Mouse (Mus musculus) hindbrain, embryonic 10.5 days (tissue): ENCODE results near the gene Psen2. TPM values are rescaled to one million over a fixed set of nuclear protein-coding genes. Genes with fewer than 3 reads are reported as not detected.
A peak's percentile ranks its signal among the peaks of the same experiment; 100 is the strongest.

Experiments used
- DNase-seq: peaks from one replicate; pipeline ENCODE4 v3.0.0-alpha.2; 2017; ENCODE audit warnings: low spot score
- H3K27ac ChIP-seq: fragments of 300-500 bp; sonication (generic); 2 replicates; pipeline ENCODE4 v1.5.1; 2016; ENCODE audit warnings: mild to moderate bottlenecking, moderate library complexity
- H3K27me3 ChIP-seq: fragments of 300-500 bp; sonication (generic); 2 replicates; pipeline ENCODE4 v1.6.1; 2016; ENCODE audit warnings: mild to moderate bottlenecking; ENCODE audit not compliant: poor library complexity, insufficient read depth, severe bottlenecking
- H3K36me3 ChIP-seq: fragments of 300-500 bp; sonication (generic); 2 replicates; pipeline ENCODE4 v1.6.1; 2016; ENCODE audit warnings: mild to moderate bottlenecking, moderate library complexity
- H3K4me1 ChIP-seq: fragments of 300-500 bp; sonication (generic); replicated peaks from 2 replicates; pipeline ENCODE4 v1.6.1; 2016; ENCODE audit warnings: mild to moderate bottlenecking
- H3K4me3 ChIP-seq: fragments of 300-500 bp; sonication (generic); 2 replicates; pipeline ENCODE4 v1.5.1; 2016; ENCODE audit warnings: mild to moderate bottlenecking, moderate library complexity
- H3K9me3 ChIP-seq: fragments of 300-500 bp; sonication (generic); 2 replicates; pipeline ENCODE4 v1.6.1; 2016; ENCODE audit warnings: mild to moderate bottlenecking, moderate library complexity
- WGBS: fragments of 180-500 bp; shearing (Covaris S2); methylation state at CpG from one replicate; pipeline ENCODE4 v1.1.7; 2016; 5-methylcytosine and 5-hydroxymethylcytosine counted together
- polyA plus RNA-seq: library from polyadenylated mRNA; unstranded; fragments of >200 nt; fragmentation: Nextera tagmentation; extraction: Ambion mirVana; gene quantifications from 2 replicates; pipeline ENCODE4 v1.2.1, GENCODE M21; 2016

Gene Psen2
- 6.8 and 8.3 TPM in 2 replicates for polyA plus RNA-seq

DNA sequence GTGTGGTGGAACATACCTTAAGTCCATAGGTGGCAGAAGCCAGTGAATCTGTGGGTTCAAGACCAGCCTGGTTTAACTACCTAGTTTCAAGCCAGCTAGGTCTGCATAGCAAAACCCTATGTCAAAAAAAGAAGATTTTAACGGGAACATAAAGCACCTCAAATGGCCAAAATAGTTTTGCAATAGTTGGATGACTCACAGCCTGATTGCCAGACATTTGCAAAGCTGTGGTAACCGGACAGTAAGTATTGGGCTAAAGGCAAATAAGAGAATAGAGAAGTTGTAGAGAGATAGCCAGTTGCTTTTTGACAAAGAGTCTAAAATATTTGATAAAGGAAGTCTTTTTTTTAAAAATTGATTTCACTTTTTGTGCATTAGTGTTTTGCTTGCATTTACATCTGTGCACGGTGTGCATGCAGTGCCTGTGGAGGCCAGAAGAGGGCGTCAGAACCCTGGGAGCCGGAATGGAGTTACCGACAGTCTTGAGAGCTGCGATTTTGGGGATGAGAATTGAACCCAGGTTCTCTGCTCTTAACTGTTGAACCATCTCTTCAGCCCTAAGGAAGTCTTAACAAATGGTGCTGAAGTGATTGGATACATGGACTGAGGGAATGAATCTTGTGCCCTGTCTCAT, at the start of gene Psen2:
TSS of gene Psen2 (minus strand) at position 75 of the 634 bp plus-strand sequence.
- Histone ChIP-seq H3K4me1 (peaks cover 9% of the 10 kb centered on the region), H3K36me3 (no peaks in the 10 kb centered on the region), H3K4me3 (no peak within 1 kb of the TSS), H3K27ac (no peak within 1 kb of the TSS), H3K9me3 (no peaks in the 10 kb centered on the region), H3K27me3 (peaks cover 22% of the 10 kb centered on the region)
- peak; percentile 31 for DNase-seq
- WGBS: 20% methylated on average over 7 of the region's 7 CpGs

DNA sequence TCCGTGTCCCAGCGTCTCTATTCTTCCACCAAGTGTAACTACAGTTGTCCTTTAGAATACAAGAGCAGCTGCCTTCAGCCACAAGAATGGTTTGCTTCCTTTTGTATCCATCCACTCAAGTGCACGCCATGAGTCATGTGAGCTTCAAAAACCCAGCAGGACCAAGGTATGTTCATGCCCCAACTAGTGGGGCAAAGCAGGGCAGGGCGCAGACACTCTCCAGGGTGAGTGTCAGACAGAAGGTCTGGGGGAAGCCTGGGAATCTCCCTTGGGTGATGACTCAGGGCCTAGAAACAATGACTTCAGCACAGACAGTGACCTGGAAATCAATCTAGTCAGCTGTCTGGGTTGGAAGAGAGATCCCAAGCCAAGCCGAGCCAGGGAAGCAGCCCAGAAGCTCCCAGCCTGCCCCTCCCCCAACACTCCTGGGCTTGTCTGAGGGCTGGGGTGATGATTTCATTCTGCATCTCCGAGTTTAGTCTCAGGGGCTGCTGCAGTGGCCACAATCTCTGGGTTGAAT, 49.6 kb upstream of the Psen2 start:
- peak overlapping the region; percentile 78 for H3K27ac ChIP-seq
- H3K4me3 ChIP-seq: peak overlapping the region; percentile 49; the same call in 1 of the 2 replicates
- WGBS: 27% methylated on average over 6 of the region's 6 CpGs
- peaks cover 29% of the 10 kb centered on the region for H3K4me1 ChIP-seq
- H3K9me3 ChIP-seq: no peaks in the 10 kb centered on the region
- peak; percentile 64 for DNase-seq
- no peaks in the 10 kb centered on the region for H3K36me3 ChIP-seq
- peaks cover 7% of the 10 kb centered on the region; the same call in 1 of the 2 replicates for H3K27me3 ChIP-seq

DNA sequence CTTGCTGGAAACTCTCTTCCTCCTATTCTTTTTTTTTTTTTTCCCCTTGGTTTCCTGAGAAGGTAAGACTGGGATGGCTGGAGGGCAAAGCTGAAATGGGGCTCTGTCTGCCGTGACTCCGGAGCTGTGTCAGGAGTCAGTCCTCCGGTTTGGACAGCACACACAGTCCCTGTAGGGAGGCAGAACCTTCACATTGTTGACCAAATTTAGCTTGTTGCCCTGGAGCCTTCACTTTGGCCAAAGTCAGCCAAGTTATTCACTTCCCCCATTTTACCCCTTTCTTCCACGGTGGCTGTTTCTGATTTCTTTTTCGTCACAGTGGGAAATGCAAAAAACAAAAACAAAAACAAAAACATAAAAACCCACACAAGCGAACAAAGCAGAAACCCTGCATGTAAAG, 49.0 kb upstream of the Psen2 start:
- 44% methylated on average over 6 of the region's 6 CpGs for WGBS

DNA sequence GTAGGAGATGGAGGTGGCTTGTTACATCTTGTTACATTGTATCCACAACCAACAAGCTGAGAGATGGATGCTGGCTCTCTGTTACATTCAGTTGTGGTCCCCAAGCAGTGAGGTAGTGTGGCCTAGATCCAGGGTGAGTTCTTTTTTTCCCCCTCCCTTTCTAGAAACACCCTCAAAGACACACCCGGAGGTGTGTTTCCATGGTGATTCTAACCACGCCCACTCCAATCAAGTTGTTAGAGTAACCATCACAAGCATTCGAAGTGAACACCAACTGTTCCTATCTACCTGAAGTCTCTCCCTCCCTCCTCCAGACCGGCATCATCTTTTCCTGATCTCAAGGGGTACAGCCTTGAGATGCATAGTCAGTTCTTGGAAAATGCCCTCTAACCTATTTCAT, 45.7 kb upstream of the Psen2 start:
- Histone ChIP-seq H3K4me3 (no peak overlapping the region), H3K9me3 (no peaks in the 10 kb centered on the region), H3K4me1 (peaks cover 24% of the 10 kb centered on the region), H3K27ac (no peak overlapping the region), H3K27me3 (no peaks in the 10 kb centered on the region; the same call in 1 of the 2 replicates), H3K36me3 (no peaks in the 10 kb centered on the region)
- 75% methylated on average over 4 of the region's 4 CpGs for WGBS
- DNase-seq: no peak

More for the DNA sequence above, 49.0 kb upstream of the Psen2 start:
- Histone ChIP-seq H3K27me3 (peaks cover 7% of the 10 kb centered on the region; the same call in 1 of the 2 replicates), H3K27ac (peak overlapping the region; percentile 78), H3K9me3 (no peaks in the 10 kb centered on the region), H3K4me3 (peak overlapping the region; percentile 23; the same call in 1 of the 2 replicates), H3K36me3 (no peaks in the 10 kb centered on the region), H3K4me1 (peaks cover 29% of the 10 kb centered on the region)
- DNase-seq: no peak

DNA sequence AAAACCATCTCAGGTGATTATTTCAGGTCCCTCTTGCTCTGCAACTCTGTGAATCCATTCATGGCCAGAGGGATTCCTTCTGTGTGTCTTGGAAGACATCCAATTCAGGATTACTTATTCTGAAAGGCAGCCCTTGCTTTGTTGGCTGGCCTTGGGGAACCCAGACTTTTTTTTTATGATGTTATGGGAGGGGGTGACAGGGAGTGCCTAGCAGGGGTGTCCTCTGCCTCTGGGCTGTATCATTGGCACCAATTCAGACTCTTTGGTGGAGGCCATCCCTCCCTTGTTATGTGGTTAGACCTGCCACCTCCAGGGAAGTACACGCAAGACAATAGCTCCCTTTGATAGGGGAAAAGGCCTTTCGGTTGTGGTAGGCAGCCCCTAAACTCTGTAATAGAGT, 44.4 kb upstream of the Psen2 start:
- Histone ChIP-seq H3K4me3 (no peak overlapping the region), H3K4me1 (peaks cover 23% of the 10 kb centered on the region), H3K27ac (no peak overlapping the region), H3K9me3 (no peaks in the 10 kb centered on the region), H3K36me3 (no peaks in the 10 kb centered on the region), H3K27me3 (no peaks in the 10 kb centered on the region; the same call in 1 of the 2 replicates)
- 61% methylated on average over 2 of the region's 2 CpGs for WGBS
- no peak for DNase-seq

DNA sequence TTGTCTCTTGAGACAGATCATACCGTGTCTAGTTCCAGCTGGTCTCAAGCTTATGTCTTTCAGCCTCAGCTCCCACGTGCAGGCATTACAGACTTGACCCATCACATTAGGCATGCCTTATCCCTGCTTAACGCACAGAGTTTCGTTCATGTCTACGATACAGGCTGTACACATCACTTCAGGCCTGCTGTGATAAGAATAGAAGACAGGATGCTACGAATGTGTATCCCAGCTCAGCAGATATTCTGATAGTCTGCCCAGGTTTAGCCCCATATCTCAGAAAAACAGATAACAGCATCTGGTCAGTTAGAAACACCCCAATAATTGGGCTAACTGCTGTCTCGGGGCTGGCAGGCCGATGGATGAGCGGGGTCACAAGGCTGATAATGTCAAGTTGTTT, 43.7 kb upstream of the Psen2 start:
- Histone ChIP-seq H3K27ac (no peak overlapping the region), H3K4me3 (no peak overlapping the region), H3K9me3 (no peaks in the 10 kb centered on the region), H3K4me1 (peaks cover 23% of the 10 kb centered on the region), H3K27me3 (peaks cover 4% of the 10 kb centered on the region), H3K36me3 (no peaks in the 10 kb centered on the region)
- no peak for DNase-seq
- 88% methylated on average over 9 of the region's 9 CpGs for WGBS

DNA sequence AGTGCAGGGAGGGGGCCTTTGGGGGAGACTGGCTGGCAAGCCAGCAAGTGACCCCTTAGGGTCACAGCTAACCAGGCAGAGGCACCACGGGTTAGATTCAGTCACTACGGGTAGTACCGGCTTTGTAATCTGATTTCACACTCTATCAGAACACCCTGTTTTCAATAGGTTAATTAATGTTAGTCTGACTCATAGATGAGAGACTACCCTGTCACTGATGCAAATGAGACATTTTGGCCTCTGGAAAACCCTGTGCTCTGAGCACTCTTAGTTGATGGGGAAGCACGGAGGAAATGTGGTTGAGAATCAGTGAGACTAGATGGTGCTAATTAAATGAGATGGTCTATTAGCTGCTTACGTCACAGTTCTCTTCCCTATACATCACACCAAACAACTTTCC, 40.4 kb upstream of the Psen2 start:
- Histone ChIP-seq H3K27me3 (peaks cover 6% of the 10 kb centered on the region), H3K27ac (peak overlapping the region; percentile 64; the same call in 1 of the 2 replicates), H3K4me3 (no peak overlapping the region), H3K36me3 (no peaks in the 10 kb centered on the region), H3K9me3 (no peaks in the 10 kb centered on the region), H3K4me1 (peaks cover 25% of the 10 kb centered on the region)
- DNase-seq: no peak
- WGBS: 50% methylated on average over 5 of the region's 5 CpGs

DNA sequence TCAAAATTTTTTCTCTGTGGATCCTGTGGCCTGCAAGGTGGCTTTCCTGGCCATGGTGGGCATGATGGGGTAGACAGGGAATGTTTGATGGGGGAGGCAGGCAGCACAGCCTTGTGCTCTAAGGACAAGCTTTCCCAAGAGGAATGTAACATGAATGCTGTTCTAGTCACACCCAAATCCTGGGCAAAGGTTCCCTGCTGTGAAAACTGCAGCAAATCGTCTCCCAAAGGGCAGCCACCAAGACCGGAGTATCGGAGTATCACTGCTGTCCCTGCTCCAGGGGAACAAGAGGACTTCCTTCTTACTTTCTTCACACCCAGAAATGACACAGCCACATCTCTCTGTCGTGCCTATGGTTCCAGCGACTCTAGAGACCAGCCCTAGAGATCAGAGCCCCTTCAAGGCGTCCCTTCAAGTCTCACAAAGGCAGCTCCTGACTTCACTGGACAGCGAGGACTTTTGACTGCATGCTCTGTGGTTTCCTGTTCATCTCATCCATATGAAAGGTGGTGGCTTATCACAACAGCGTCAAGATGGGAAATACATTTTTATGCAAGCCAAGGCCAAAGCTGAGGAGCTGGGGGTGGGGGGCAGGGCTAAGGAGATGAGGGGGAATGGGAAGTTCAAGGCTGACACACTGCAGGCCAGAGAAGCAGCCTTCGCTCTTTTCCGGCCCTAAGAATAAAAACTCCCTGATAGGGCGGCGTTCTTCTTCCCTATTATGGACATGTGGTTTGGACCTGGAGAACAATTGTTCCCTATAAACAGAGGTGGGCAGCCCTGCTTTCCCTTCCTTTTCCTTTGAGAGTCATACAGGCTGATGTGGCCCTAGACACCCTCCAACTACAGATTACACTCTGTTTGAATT, 39.2 kb upstream of the Psen2 start:
- DNase-seq: no peak
- Histone ChIP-seq H3K27ac (peak overlapping the region; percentile 64), H3K9me3 (no peaks in the 10 kb centered on the region), H3K36me3 (no peaks in the 10 kb centered on the region), H3K27me3 (peaks cover 6% of the 10 kb centered on the region), H3K4me3 (no peak overlapping the region), H3K4me1 (peaks cover 32% of the 10 kb centered on the region)
- WGBS: 60% methylated on average over 12 of the region's 12 CpGs

DNA sequence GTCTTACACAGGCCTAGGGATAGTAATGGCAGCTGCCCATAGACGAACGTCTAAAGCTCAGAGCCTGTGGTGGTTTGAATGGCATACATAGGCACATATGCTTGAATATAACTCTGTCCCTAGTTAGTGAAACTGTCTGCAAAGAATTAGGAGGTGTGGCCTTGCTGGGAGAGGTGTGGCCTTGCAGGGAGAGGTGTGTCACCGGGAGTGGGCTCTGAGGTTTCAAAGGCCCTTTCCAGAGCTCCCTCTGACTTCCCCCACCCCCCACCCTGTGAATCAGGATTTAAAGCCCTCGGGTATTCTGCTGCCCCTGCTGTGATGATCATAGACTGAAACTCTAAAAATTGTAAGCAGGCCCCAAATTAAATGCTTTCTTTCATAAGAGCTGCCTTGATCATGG, 37.8 kb upstream of the Psen2 start:
- Histone ChIP-seq H3K27ac (no peak overlapping the region), H3K36me3 (no peaks in the 10 kb centered on the region), H3K9me3 (no peaks in the 10 kb centered on the region), H3K27me3 (peaks cover 6% of the 10 kb centered on the region; the same call in 1 of the 2 replicates), H3K4me1 (peaks cover 37% of the 10 kb centered on the region), H3K4me3 (no peak overlapping the region)
- 59% methylated on average over 4 of the region's 4 CpGs for WGBS
- DNase-seq: no peak

DNA sequence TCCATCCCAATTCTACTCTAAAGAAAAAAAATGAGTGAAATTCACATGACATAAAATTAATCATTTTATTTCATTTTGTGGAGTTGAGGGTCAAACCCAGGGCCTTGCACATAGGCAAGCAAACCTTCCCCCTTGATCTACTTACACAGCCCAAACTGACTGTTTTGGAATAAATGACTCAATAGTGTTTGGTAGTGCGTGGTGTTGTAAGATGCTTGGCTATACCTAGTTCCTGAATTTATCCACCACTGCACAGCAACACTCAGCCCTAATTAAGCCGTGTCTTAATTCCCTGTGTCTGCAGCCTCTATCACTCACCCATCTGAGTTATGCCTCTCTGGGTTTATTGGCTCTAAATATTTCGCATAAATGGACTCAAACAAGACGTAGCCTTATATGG, 37.1 kb upstream of the Psen2 start:
- no peak overlapping the region for H3K4me3 ChIP-seq
- no peak overlapping the region for H3K27ac ChIP-seq
- WGBS: 95% methylated on average over 4 of the region's 4 CpGs
- H3K36me3 ChIP-seq: no peaks in the 10 kb centered on the region
- H3K4me1 ChIP-seq: peaks cover 37% of the 10 kb centered on the region
- H3K9me3 ChIP-seq: no peaks in the 10 kb centered on the region
- H3K27me3 ChIP-seq: peaks cover 6% of the 10 kb centered on the region; the same call in 1 of the 2 replicates
- DNase-seq: no peak

DNA sequence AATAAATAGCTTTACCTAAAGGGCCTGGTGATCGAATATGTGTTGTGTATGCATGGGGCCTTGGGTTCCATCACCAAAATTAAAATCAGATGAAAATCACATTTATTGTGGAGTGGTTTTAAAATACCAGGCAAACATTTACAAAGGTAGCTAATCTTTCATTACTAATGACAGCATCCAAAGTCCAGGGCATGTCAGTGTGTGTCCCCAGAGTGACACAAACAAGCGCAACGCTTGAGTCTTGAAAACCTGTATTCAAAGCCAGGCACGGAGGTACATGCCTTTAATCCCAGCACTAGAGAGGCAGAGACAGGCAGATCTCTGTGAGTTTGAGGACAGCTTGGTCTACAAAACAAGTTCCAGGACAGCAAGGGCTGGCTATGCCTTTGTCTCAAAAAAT, 36.5 kb upstream of the Psen2 start:
- H3K27me3 ChIP-seq: peaks cover 6% of the 10 kb centered on the region; the same call in 1 of the 2 replicates
- 89% methylated on average over 4 of the region's 4 CpGs for WGBS
- no peaks in the 10 kb centered on the region for H3K9me3 ChIP-seq
- peaks cover 37% of the 10 kb centered on the region for H3K4me1 ChIP-seq
- no peak for DNase-seq
- no peaks in the 10 kb centered on the region for H3K36me3 ChIP-seq
- H3K27ac ChIP-seq: no peak overlapping the region
- no peak overlapping the region for H3K4me3 ChIP-seq

DNA sequence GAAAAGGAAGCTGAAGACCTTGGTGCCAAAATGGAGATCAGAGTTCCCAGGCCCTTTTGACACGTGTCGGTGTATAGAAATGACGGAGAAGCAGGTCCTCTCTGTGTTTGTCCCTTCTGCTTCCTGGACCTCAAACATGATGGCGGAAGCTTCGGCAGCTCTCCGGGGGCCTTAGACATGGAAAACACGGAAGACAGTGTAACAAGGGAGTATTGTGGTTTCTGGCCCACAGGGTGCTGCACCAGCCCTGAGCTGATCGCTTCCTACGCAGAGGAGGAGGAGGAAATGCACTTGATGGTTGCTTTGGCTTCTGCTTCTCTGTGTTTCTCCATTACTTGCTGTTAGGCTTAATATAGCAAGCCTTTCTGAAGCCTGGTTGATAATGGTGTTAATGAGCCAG, 32.9 kb upstream of the Psen2 start:
- Histone ChIP-seq H3K27ac (no peak overlapping the region; the same call in 1 of the 2 replicates), H3K4me3 (no peak overlapping the region), H3K9me3 (no peaks in the 10 kb centered on the region), H3K4me1 (peaks cover 15% of the 10 kb centered on the region), H3K27me3 (no peaks in the 10 kb centered on the region), H3K36me3 (no peaks in the 10 kb centered on the region)
- whole genome bisulfite sequencing: 91% methylated on average over 9 of the region's 9 CpGs
- DNase-seq: no peak

DNA sequence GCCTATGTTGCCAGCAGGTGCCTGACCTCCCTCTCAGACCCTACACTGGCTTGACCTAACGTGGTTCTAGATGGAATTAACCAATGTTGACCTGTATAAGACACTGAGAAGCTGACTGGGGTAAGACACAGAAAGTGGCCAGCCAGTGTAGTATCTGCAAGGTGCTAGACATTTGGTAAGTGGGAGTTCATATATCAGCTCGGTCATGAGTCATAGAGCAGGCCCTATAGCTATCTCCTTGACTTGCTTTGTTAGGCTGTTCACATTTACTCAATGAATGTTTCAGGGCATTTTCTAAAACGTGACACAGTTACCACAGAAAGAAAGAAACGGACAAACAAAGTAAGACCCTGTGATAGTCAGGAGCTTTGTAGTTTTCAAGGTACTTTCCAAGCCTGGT, 27.1 kb upstream of the Psen2 start:
- H3K27me3 ChIP-seq: no peaks in the 10 kb centered on the region
- no peak overlapping the region for H3K4me3 ChIP-seq
- DNase-seq: no peak
- no peaks in the 10 kb centered on the region for H3K36me3 ChIP-seq
- H3K9me3 ChIP-seq: no peaks in the 10 kb centered on the region
- 85% methylated on average over 4 of the region's 4 CpGs for WGBS
- H3K4me1 ChIP-seq: peaks cover 17% of the 10 kb centered on the region
- no peak overlapping the region for H3K27ac ChIP-seq
